Mouse (Mus musculus): ENCODE results near the gene Gja10. TPM values are rescaled to one million over a fixed set of nuclear protein-coding genes. Genes with fewer than 3 reads are reported as not detected.

Gja10 gene
- total RNA-seq (2023) = not detected

DNA sequence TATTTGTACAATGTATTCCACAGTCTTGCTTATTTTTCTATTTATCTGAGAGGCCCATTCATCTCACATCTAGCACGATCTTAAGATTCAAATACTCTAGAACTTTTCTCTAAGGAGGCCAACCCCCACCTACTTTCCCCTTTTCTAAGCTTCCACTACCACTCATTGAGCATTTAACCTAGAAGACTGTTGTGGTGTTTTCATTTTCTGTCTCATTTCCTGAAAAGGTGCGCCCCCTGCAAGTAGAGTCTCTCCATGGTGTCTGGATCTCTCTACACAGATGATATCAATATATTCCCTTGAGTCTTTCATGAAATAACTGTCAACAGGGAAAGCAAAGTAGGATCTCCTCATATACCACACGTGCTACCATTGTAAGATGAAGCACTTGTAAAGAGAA lies at the start of gene Gja10:
Gja10 (minus strand) TSS at position 101 of the 400 bp plus-strand sequence.

DNA sequence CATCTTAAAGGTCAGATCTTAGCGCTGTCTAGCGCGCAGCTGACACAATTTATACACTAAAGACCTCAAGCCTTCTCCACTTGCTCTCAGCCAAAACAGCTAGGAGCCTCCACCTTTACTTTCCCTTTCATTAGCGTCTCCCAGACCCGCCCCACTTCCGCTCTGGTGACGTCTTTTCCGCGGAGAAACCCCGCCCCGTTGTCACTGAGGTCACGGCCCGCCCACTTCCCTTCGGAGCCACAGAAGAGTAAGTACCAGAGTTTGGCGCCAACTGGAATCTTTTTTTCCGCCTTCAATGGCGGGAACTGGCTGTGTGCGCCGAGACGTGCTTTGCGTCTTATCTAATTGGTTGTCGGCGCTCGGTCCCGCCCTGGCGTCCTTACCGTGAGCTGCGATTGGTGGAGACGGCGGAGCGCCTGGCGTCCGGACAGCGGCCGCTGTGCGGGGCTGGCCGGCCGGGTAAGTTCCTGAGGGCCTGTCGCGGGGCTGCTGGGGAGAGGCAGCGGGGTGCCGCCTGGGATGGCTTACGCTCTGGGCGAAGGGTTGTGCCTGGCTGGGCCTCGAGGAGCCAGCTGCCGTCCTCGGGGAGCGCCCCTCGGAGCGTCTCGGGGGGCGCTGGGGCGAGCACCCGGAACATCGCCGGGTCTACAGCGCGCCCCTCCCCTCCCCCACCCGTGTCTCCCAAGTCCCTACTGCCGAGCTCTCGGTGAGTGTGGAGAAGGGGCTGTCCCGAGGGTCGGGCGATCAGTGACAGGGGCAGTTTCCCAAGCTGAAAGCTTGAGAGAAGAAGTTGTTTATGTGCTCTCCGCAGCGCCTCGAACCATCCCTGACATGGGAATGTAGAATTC lies 12.7 kb upstream of the Gja10 start, which contains the start of gene Casp8ap2:
Casp8ap2 (plus strand) TSS at position 418 of the 848 bp plus-strand sequence.

Other genes with a start within 250 kb of the Gja10 start
- gene Casp8ap2, start 12.7 kb upstream of the Gja10 start, total RNA-seq (2023) = 10 to 100 TPM; 20.6 to 24.1 TPM
- 10 to 100 TPM; 83.5 to 89.5 TPM for gene Mdn1, start 54.4 kb upstream of the Gja10 start, total RNA-seq (2023)
- 10 to 100 TPM; 29.8 to 31.7 TPM for gene Lyrm2, start 197.5 kb upstream of the Gja10 start, total RNA-seq (2023)

Data from B cell, adult 67 days (primary cell).